Mouse (Mus musculus) cerebellum, postnatal 14 days (tissue): ENCODE results near the gene Rasa4.
"Not testable (repeated sequence)": the region's sequence is repeated elsewhere in the genome, so short reads cannot be mapped to it uniquely, and the experiment has no call there.

Experiments used
- DNase-seq, 2 experiments: peaks; one replicate each; pipeline ENCODE4 v3.0.0; 2021; ENCODE audit warnings: mixed read lengths in 2 of 2

Gene Rasa4

DNA sequence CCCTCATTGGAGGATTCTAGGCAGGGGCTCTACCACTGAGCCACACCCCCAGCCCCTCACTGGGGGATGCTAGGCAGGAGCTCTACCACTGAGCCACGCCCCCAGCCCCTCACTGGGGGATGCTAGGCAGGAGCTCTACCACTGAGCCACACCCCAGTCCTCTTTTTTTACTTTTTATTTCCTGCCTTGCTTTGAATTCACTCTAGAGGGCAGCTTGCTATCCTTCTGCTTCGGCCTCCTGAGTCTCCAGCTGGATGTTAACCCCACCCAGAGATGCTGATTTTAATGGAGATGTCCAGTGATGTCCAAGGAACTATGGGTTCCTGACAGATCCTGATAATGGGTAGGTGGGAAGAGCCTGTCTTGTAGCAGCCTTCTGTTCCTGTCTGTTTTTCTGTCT lies 14.3 kb upstream of the Rasa4 start:
- DNase-seq = no peak

DNA sequence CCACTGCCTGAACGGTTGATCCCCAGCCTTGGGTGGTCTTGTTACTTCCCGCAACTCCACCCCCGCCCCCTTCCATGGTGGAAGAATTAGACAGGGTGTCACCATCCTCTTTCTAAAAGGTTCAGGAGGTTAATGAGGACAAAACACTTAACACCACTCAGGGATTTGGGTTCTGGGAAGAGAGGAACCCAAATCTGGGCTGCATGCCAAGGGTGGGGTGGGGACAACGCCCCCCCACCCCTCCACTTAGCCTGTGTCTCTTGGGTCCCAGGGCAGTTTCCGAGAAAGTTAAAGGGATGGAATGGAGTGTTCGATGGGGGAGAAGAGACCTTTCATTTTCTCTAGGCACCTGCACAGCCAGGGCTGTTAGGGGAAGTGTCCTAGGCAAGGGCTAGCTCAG lies 10.7 kb upstream of the Rasa4 start:
- DNase-seq = no peak

DNA sequence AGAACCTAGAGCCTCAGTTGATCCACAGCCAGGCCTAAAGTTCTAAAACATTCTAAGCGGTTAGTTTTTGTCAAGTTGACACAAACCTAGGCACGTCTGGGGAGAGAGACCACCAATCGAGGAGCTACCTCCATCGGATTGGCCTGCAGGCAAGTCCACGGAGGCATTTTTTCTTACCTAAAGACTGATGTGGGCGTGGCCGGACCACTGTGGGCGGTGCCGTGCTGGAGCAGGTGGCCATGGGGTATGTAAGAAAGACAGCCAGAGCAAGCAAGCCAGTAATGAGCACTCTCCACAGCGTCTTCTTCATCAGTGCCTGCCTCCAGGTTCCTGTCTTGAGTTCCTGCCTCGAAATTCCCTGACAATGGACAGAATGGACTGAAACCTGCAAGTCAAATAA lies 10.2 kb upstream of the Rasa4 start:
- DNase-seq = no peak

DNA sequence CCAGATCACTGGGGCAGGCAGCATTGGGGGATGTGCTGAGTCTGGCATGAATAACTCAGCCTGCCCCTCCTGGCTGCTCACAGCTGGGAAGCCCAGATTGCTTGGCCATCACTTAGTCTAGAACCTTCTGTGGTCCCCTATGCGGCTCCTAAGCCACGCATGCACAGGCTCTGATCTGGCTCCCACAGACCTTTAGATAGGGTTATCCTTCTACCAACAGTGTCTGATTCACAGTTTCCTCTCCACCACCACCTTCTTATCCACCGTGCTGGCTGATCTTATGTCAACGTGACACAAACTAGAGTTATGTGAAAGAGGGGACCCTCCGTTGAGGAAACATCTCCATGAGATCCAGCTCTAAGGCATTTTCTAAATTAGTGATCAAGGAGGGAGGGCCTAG lies 8.6 kb upstream of the Rasa4 start:
- no peak for DNase-seq

DNA sequence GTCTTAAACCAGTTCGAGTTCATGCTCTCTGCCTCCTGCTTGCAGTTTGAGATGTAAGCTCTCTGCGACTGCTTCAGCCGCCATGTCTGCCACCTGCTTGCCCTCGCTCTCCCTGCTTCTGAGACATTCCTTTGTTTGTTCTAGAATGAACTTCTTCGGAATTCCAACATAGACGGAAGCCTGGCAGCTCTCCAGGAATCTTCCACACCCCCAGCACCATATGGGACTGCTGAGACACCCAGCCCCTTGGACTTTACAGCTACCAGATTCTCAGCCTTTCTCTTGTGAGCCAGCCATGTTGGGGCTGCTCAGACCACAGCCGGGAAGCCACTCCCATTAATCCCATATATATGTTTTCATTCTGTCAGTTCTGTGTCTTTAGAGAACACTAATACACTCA lies 7.4 kb upstream of the Rasa4 start:
- DNase-seq = no peak

DNA sequence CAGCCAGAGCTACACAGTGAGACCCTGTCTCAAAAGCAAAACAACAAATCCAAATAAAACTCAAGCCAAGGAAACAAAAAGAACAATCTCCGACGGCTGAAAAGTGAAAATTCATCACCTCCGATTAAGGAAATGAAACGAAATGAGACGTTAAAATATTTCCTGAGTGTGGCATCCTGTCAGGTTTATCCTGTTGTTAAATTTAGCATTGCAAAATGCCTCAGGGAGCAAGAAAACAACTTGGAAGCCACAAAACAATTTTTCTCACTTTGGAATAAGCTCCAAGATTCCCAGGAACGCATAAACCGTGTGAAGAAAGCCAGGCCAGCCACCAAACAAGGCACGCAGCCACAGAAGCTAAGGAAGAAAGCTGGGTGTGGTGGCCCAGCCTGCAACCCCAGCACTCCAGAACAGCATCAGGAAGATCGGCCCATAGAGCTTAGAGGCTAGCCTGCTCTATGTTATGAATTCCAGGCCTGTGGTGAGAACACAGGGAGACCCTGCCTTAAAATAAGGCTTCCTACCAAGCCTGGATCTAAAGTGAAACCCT lies 6.6 kb upstream of the Rasa4 start:
- no peak for DNase-seq

DNA sequence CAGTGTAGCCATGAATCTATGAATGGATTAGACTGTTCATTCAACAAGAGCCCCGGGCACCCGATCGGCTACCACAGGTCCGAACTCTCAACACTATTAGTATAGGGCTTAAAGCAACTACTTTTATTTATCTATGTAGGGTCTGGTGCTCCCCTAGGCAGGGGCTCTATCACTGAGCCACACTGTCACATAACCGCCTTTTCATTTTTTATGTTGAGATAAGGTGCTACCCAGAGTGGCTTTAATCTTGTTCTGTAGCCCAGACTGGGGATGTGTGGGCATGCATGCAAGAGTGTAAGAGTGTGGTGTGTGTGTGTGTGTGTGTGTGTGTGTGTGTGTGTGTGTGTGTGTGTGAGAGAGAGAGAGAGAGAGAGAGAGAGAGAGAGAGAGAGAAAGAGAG lies 5.6 kb upstream of the Rasa4 start:
- DNase-seq = no peak

DNA sequence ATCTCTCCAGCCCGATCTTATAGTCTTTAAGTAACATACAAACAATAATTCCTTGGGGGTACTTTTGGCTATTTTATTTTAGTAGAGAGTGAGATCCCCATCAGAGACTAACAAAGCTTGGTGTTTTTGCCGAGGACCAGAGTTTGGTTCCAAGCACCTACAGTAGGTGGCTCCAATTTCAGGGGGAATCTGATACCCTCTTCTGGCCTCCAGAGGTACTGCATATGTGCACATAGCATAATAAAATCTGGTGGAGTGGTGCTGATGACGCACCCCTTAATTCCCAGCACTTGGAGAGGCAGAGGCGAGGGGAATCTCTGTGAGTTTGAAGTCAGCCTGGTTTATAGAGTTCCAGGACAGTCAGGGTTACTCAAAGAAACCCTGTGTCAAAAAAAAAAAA lies 1.4 kb upstream of the Rasa4 start:
- no peak for DNase-seq

DNA sequence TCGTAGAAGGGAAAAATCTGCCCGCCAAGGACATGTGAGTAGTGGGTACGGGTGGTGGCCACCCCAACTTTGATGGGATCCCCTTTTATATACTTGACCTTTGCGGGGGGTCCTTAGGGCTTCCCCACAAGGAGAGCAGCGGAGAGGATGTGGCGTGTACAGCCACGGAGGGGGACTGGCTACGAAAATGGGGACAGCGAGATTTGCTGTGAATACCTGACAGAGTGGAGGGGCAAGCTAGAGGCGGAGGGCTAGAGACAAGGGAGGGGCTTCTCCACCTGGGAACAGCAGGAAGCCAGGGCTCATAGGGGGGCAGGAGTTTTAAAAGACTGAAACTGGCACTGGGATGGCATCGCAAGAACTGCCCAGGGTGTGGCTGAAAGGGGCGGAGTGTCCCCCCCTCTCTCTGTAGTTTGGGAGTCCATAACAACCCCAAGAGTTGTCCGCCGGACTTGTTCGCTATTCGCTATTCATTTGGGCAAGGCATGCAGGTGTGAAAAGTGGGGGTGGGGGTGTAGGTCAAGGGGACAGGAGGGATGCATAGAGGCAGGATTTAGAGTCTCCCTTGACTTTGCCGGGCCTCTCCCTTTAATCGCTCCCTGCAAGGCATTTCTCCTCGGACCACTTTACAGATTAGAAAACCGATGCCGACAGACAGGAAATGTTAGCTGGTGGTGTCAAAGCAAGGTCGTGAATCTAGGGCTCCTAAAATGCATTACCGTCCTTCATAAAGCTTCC lies 597 bp downstream of the Rasa4 start:
- no peak for DNase-seq

DNA sequence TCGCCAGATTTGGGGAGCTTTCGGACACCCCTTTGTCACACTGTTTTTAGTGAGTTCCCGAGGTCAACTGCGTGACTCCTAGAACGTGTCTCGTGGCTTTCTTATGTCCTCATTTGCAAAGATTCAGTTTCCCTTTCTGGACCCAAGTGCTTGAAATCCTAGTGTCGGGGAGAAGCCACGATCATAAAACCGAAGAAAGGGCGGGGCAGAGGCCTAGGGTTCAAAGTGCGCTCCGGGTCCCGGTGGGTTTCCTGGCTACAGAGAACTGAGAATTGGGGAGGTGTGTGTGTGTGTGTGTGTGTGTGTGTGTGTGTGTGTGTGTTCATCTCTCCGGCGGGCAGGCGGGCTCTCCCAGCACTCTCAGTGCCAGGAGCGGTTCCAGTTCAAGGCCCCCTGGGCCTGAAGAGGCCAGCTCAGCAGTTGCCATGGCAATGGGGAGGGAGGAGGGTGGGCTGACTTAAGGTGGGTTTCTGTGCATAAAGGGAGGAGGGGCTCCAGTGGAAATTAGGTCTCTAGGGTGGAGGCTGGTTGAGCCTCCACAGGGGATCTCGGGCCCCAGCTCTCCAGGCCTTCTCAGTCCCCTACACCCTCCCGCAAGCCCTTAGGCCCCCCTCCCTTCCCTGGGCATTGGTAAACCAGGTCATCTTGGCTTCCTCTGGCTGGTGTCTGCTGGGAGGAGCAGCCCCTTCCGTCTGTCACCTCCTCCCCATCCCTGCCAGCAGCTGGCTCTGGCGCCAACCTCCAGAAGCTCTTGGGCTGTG lies 1.4 kb downstream of the Rasa4 start:
- DNase-seq = peak; percentile 71 to 83

DNA sequence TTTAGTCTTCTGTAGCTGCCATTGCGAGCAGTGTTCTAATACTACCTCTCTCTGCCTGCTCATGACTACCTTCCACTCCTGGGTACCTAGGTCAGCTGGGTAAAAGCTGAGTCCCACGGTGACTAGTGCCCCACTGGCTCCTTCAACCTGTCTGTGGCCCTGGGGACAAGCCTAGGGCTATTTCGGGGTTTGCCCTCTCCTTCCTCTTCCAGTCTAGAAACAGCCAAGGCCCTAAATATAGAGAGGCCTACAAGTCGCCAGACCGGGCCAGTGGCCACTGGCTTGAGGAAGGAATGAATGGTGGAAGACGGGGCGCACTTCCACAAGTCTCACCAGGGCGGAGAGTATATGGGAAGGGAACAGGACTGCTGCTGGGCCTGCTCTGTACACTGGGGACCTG lies 2.6 kb downstream of the Rasa4 start:
- no peak for DNase-seq

DNA sequence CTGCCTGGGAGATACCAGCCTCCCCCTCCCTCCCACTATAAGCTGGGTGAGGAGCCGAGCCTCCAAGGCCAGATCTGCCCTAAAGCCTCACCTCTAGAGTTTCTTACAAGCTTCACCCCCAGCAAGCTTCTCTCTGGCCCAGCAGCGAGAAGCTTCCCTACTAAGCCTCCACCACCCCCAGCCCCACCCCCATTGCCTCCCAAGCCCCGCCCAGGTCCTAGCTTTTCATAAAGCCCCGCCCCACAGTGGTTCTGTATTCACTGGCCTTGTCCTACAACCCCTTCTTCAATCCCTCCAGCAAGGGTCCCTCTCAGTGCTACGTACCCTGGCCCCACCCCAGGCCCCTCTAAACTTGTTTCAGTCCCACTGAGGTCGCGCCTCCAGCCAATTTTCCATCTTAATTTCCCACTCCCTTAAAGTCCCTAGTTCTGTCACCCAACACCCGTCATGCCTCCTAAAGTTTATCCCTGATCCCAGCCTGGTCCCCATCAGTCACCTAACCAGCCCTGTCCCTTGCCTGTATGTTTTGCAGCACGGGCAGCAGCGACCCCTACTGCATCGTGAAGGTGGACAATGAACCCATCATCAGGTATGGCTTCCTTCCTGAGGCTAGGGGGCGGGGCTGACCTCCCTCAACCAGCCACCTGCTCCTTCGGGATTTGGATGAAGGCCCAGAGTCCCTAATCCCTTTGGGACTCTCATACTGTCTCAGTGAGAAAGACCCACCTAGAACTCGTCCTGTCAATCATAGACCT lies 5.3 kb downstream of the Rasa4 start:
- peak; percentile 43 to 70 for DNase-seq

DNA sequence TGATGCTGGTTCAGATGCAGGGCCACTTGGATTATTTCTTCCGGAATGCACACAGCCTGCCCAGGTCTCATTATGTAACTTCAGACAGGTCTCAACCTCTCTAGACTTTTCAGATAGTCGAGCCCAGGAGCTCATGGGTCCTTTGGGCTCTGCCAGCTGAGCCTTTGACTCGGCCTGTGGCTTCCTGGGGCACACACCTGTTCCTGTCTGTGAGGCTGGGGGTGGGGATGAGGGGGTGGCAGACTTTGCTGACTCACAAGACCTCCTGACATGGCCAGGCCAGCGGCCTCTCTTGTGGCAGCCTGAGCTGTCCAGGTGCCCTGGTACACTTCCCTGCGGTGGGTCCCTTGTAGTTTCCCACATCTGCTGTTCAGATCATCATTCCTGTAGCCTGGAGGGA lies 8.2 kb downstream of the Rasa4 start:
- DNase-seq = no peak

DNA sequence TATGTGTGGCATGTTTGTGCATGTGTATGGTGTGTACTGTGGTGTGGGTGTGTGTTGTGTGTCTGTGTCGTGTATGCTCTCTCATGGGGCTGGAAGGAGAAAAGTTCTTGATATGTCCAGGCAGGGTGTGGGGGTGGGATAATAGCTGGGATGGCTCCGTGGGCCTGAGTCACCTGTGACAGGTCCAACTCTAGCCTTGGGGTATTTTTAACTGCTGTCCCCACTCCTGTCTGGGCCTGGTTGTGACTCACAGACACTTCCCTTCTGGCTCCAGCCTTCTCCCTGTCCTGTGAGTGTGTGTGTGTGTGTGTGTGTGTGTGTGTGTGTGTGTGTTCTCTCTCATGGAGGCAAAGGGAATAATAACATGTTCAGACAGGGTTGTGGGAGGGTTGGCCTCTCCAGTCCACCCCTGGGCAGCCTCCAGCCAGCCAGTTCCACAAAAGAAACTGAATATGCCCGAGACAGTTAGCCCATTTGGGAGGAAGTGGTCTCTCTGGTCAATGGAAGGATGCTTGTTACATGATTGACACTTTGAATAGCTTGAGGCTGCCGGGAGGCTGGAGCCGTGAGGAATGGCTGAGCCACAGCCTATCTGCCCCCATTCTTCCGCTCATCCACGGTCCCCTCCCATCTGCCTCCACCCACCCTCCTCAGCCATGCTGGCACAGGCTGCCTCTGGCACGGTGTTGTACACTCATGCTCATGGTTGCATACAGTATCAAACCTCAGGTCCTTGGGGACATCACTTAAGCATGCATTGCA lies 10.7 kb downstream of the Rasa4 start:
- DNase-seq = no peak

DNA sequence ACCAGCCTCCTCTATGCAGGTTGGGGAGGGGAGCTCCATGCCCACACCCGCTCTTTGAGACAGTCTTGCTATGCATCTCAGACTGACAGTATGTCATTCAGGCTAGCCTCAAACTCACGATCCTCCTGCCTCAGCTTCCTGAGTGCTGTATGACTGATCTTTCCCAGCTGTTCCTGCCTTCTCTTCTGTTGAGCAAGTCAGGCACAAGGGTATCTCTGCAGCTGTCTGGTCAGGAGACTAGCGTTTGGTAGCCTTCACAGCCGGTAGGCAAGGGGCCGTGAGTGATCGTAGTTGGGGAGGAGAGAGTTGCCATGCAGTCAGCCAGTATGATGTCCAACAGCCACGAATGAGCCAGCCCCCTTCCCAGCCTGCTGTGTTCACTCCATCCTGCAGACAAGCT lies 11.4 kb downstream of the Rasa4 start:
- DNase-seq = no peak

DNA sequence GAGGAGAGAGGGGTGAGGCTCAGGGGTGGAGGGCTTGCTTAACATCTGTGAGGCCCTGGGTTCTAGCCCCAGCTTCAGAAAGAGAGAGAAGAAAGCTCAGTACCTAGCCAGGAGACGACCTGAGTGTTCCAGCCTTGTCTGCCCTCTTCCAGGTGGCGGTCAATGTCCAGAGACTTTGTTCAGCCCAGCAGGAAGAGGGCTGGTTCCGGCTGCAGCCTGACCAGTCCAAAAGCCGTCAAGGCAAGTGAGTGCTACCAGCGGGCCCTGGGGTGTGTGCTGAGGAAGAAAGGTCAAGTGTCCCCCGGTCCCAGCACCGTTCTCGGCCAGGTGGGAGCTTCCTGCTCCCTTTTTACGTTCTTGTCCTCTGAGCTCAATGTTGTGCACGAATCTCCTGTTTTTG lies 14.8 kb downstream of the Rasa4 start:
- no peak for DNase-seq

DNA sequence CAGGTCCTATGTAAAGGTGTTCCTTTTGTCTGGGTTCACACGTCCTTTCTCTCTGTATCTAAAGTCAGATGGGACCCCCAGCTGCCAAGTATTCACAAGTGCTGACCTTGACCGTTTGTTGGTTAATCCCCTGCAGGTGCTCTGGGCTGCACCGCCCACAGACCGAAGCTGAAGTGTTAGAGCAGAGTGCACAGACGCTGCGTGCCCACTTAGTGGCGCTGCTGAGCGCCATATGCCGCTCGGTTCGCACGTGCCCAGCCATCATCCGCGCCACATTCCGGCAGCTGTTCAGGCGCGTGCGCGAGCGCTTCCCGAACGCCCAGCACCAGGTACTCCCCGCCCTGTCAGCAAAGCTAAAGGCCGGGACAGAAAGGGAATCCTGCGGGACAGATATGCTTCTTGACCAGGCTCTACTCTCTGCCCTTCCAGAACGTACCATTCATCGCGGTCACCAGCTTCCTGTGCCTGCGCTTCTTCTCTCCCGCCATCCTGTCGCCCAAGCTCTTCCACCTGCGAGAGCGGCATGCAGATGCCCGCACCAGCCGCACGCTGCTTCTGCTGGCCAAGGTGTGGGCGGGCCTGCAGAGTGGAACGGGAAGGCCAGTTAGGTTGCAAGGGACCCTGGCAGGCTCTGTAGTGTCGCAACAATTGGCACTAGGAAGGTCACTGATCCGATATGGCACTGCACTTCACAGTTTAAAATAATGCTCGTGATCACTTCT lies 18.5 kb downstream of the Rasa4 start:
- DNase-seq = peak; percentile 85 to 86

DNA sequence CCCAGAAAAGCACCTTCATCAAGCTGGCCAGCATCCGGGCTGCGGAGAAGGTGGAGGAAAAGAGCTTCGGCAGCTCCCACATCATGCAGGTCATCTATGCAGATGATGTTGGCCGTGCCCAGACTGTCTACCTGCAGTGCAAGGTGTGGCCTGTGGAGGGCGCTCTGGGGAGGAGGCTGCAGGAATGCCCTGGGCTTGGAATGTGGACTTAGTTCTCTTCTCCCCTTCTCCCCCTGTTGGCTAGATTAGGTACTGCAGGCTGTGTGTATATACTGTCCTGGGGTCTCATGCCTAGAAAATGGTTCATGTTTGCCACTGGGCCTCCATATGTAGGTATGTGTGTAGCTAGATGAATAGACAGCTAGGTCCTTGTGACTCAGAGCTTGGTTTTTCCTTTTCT lies 20.8 kb downstream of the Rasa4 start:
- DNase-seq = peak in 1 of 2 experiments; percentile 81

DNA sequence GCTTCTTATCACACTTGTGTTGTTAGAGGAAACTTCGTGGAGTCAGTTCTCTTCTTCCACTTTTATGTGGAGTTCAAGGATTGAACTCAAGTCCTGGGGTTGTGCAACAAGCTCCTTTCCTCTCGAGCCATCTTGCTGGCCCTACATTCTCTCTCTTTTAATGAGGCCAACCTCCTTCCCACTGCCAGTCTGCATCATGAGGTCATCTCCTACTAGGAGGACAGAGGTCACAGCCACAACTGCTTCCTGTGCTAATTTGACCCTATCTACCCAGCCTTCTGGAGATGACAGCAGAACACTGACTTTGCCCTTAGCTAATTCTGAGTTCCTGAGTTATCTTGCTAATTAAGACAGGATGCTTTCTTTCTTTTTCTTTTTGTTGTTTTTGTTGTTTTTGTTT lies 24.8 kb downstream of the Rasa4 start:
- DNase-seq = no peak

DNA sequence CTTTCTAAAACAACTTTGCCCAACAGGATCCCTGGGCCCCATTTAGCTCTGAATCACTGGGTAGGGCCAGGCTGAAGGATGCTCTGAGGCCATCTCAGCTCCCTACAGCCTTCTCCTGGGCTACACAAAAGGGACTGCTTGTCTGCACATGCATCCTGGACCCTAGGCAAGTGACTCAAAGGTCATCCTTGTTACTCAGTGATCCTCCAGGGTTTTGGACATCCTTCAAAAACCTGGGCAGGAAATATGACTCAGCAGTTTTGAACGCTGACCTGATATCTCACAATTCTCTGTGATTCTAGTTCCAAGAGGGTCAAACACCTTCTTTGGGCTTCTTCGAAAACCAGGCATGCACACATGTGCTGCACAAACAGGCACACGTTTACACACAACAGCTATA lies 25.3 kb downstream of the Rasa4 start:
- no peak for DNase-seq

DNA sequence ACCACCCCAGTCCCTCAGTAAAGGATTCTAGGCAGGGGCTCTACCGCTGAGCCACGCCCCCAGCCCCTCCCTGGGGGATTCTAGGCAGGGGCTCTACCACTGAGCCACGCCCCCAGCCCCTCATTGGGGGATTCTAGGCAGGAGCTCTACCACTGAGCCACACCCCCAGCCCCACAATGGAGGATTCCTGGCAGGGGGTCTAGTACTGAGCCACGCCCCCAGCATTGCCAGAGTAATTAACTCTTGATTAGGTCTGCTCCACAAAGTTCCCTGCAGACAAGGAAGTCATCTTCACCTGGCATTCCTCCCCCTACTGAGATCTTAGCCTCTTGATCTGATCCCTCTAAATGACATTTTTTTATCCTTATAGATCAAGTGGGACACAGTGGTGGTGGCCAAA lies 29.8 kb downstream of the Rasa4 start:
- not testable (repeated sequence) for DNase-seq
